Mouse (Mus musculus) naive thymus-derived CD4-positive, alpha-beta T cell, adult 2 months (primary cell): ENCODE data around the gene Rfc1.
A peak's percentile ranks its signal among the peaks of the same experiment; 100 is the strongest.

ENCODE experiments used
- DNase-seq: peaks from one replicate; pipeline ENCODE4 v3.0.0-alpha.2; 2011; ENCODE audit warnings: low read depth

Rfc1 gene

GRCm38 (mm10) chr5:65335298-65336074, at the start of gene Rfc1:
TSS of gene Rfc1 (minus strand) at chr5:65335670.
- DNase-seq = peak; percentile 90

- no peak for DNase-seq
Observed at GRCm38 (mm10) chr5:65374746-65375145, 39.3 kb upstream of the Rfc1 start.

GRCm38 (mm10) chr5:65371551-65371950, 36.1 kb upstream of the Rfc1 start:
- no peak for DNase-seq

GRCm38 (mm10) chr5:65367837-65368236, 32.4 kb upstream of the Rfc1 start:
- DNase-seq = no peak

GRCm38 (mm10) chr5:65357771-65358170, 22.3 kb upstream of the Rfc1 start:
- no peak for DNase-seq

GRCm38 (mm10) chr5:65356851-65357250, 21.4 kb upstream of the Rfc1 start:
- no peak for DNase-seq

- DNase-seq = no peak
Observed at GRCm38 (mm10) chr5:65354985-65355384, 19.5 kb upstream of the Rfc1 start.

- no peak for DNase-seq
Observed at GRCm38 (mm10) chr5:65354097-65354496, 18.6 kb upstream of the Rfc1 start.

- DNase-seq = no peak
Observed at GRCm38 (mm10) chr5:65350508-65350907, 15.0 kb upstream of the Rfc1 start.

- no peak for DNase-seq
Observed at GRCm38 (mm10) chr5:65348168-65348567, 12.7 kb upstream of the Rfc1 start, which contains the start of gene Klb. TSS of gene Klb (plus strand) at chr5:65348314.

GRCm38 (mm10) chr5:65340167-65340566, 4.7 kb upstream of the Rfc1 start:
- no peak for DNase-seq

GRCm38 (mm10) chr5:65338394-65338793, 2.9 kb upstream of the Rfc1 start:
- DNase-seq = peak; percentile 23

GRCm38 (mm10) chr5:65336075-65336355, 545 bp upstream of the Rfc1 start:
- DNase-seq = no peak

GRCm38 (mm10) chr5:65334788-65335187, 682 bp downstream of the Rfc1 start:
- DNase-seq = no peak

- no peak for DNase-seq
Observed at GRCm38 (mm10) chr5:65329971-65330370, 5.5 kb downstream of the Rfc1 start.

- DNase-seq = peak; percentile 69
Observed at GRCm38 (mm10) chr5:65326212-65326611, 9.3 kb downstream of the Rfc1 start.

- DNase-seq = no peak
Observed at GRCm38 (mm10) chr5:65324758-65325355, 10.6 kb downstream of the Rfc1 start.

GRCm38 (mm10) chr5:65324271-65324670, 11.2 kb downstream of the Rfc1 start:
- DNase-seq = no peak

- DNase-seq = peak; percentile 61
Observed at GRCm38 (mm10) chr5:65322165-65322564, 13.3 kb downstream of the Rfc1 start.

GRCm38 (mm10) chr5:65319176-65319575, 16.3 kb downstream of the Rfc1 start:
- no peak for DNase-seq

GRCm38 (mm10) chr5:65308866-65309265, 26.6 kb downstream of the Rfc1 start:
- DNase-seq = no peak

- DNase-seq = no peak
Observed at GRCm38 (mm10) chr5:65308208-65308607, 27.3 kb downstream of the Rfc1 start.

GRCm38 (mm10) chr5:65305516-65305915, 30.0 kb downstream of the Rfc1 start:
- DNase-seq = no peak

GRCm38 (mm10) chr5:65300121-65300520, 35.3 kb downstream of the Rfc1 start:
- no peak for DNase-seq
